Mouse (Mus musculus) cerebellum, postnatal 25 days (tissue): ENCODE results near the gene Runx1.
A peak's percentile ranks its signal among the peaks of the same experiment; 100 is the strongest.

Experiments used
- DNase-seq, 2 experiments: peaks; one replicate each; pipeline ENCODE4 v3.0.0; 2021; ENCODE audit warnings: mixed read lengths in 2 of 2

Runx1 gene

GRCm38 (mm10) chr16:92609006-92609716 lies 216.8 kb downstream of the Runx1 start:
- DNase-seq: no peak

- DNase-seq: no peak
These were observed 217.6 kb downstream of the Runx1 start for GRCm38 (mm10) chr16:92608180-92608960.

- DNase-seq: no peak
These were observed 219.4 kb downstream of the Runx1 start for GRCm38 (mm10) chr16:92606491-92606965.

GRCm38 (mm10) chr16:92605606-92606490 lies 220.1 kb downstream of the Runx1 start:
- DNase-seq: no peak

GRCm38 (mm10) chr16:92602504-92602903 lies 223.4 kb downstream of the Runx1 start:
- DNase-seq: no peak

- DNase-seq: no peak
These were observed 224.6 kb downstream of the Runx1 start for GRCm38 (mm10) chr16:92601270-92601826.

GRCm38 (mm10) chr16:92599451-92599850 lies 226.5 kb downstream of the Runx1 start:
- DNase-seq: no peak

GRCm38 (mm10) chr16:92597655-92598054 lies 228.3 kb downstream of the Runx1 start:
- no peak for DNase-seq

- DNase-seq: no peak
These were observed 233.7 kb downstream of the Runx1 start for GRCm38 (mm10) chr16:92592207-92592606.

- DNase-seq: no peak
These were observed 234.2 kb downstream of the Runx1 start for GRCm38 (mm10) chr16:92591783-92592182.

GRCm38 (mm10) chr16:92587836-92588235 lies 238.1 kb downstream of the Runx1 start:
- no peak for DNase-seq

GRCm38 (mm10) chr16:92581767-92582166 lies 244.2 kb downstream of the Runx1 start:
- no peak for DNase-seq

GRCm38 (mm10) chr16:92580981-92581380 lies 245.0 kb downstream of the Runx1 start:
- no peak for DNase-seq

- DNase-seq: no peak
These were observed 246.9 kb downstream of the Runx1 start for GRCm38 (mm10) chr16:92578915-92579653.

- DNase-seq: no peak
These were observed 248.6 kb downstream of the Runx1 start for GRCm38 (mm10) chr16:92577381-92577780.

GRCm38 (mm10) chr16:92575792-92576191 lies 250.2 kb downstream of the Runx1 start:
- no peak for DNase-seq

- no peak for DNase-seq
These were observed 252.8 kb downstream of the Runx1 start for GRCm38 (mm10) chr16:92573193-92573592.

GRCm38 (mm10) chr16:92571246-92571645 lies 254.7 kb downstream of the Runx1 start:
- no peak for DNase-seq

- DNase-seq: no peak
These were observed 259.8 kb downstream of the Runx1 start for GRCm38 (mm10) chr16:92566146-92566545.

- peak; percentile 90 to 93 for DNase-seq
These were observed 260.2 kb downstream of the Runx1 start for GRCm38 (mm10) chr16:92565708-92566107.

GRCm38 (mm10) chr16:92565291-92565690 lies 260.7 kb downstream of the Runx1 start:
- DNase-seq: peak; percentile 15 to 28

- DNase-seq: no peak
These were observed 270.9 kb downstream of the Runx1 start for GRCm38 (mm10) chr16:92555051-92555450.
